Comparison of ENCODE assay signal across 12 mouse cellular contexts in the genomic region with DNA sequence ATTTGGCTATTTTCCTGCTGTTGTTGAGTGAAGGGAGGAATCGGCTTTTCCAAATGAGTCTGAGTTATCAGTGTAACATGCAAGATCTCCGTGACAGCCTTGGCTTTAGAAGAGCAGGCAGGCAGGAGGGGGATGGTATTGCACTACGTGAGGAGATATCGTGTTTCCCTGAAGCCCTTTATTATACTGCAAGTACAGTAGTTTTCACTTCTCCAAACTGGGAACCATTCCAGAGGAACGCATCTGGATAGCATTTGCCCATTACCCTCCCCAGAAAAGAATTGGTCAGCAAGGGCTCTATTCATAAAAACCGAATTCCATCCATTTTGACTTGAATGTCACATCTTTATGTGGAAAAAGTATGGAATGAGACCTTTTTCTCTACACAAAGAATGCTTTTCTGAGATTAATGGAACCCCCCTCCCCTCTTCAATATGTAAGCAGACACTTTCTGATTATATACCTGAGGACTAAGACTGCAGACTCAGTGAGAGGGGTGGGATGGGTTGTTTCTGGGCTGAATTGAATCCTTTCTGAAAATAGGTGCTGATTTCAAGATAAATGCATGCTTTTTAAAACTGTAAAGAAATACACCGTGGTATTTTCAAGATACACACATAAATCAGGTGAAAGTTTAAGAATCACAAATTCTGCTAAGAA.
DNase-seq lines count a peak whose midpoint lies in the region; ATAC-seq and TF ChIP-seq lines count a peak whose summit lies in the region.
"Had no signal": no experiment of that assay in that cellular context is flagged by ENCODE, and none has a peak within 500 bp of the region (broad histone marks: within the 10 kb centered on the region; RNA-seq: fewer than 3 reads in every experiment).

No protein-coding gene starts in this region.

- WGBS in heart, postnatal 0 days = 39% methylated on average over 7 of the region's 7 CpGs
- WGBS in midbrain, postnatal 0 days = 66% methylated on average over 7 of the region's 7 CpGs
- WGBS in midbrain, embryonic 13.5 days = 78% methylated on average over 7 of the region's 7 CpGs
- 20% methylated on average over 7 of the region's 7 CpGs for WGBS in embryonic facial prominence, embryonic 14.5 days
- WGBS in stomach, embryonic 15.5 days = 38% methylated on average over 7 of the region's 7 CpGs

- no peaks in the 10 kb centered on the region for H3K9me3 ChIP-seq in heart, postnatal 0 days (replicated peaks; ENCODE audit: control insufficient read depth, low read length)
- no peaks in the 10 kb centered on the region for H3K9me3 ChIP-seq in midbrain, postnatal 0 days (ENCODE audit: low read length)
- no peaks in the 10 kb centered on the region for H3K9me3 ChIP-seq in midbrain, embryonic 13.5 days
- H3K9me3 ChIP-seq in embryonic facial prominence, embryonic 14.5 days (ENCODE audit: control insufficient read depth, low read length) = no peaks in the 10 kb centered on the region
- H3K9me3 ChIP-seq in stomach, embryonic 15.5 days = no peaks in the 10 kb centered on the region

- H3K27ac ChIP-seq in heart, postnatal 0 days (ENCODE audit: low read depth) = no peak overlapping the region
- no peak overlapping the region for H3K27ac ChIP-seq in midbrain, postnatal 0 days (ENCODE audit: low read depth, low read length)
- no peak overlapping the region for H3K27ac ChIP-seq in midbrain, embryonic 13.5 days
- H3K27ac ChIP-seq in embryonic facial prominence, embryonic 14.5 days (replicated peaks; ENCODE audit: low read depth, low read length) = peak overlapping the region; percentile 66
- no peak overlapping the region; the same call in 1 of the 2 replicates for H3K27ac ChIP-seq in stomach, embryonic 15.5 days
- H3K27ac ChIP-seq: left cerebral cortex, adult 2 months had no signal

- H3K27me3 ChIP-seq in heart, postnatal 0 days (ENCODE audit: control insufficient read depth, insufficient read depth, low read length) = no peaks in the 10 kb centered on the region
- no peaks in the 10 kb centered on the region for H3K27me3 ChIP-seq in midbrain, postnatal 0 days (ENCODE audit: insufficient read depth, low read length)
- H3K27me3 ChIP-seq in midbrain, embryonic 13.5 days = no peaks in the 10 kb centered on the region
- no peaks in the 10 kb centered on the region for H3K27me3 ChIP-seq in embryonic facial prominence, embryonic 14.5 days (replicated peaks; ENCODE audit: control insufficient read depth, insufficient read depth, low read length)
- no peaks in the 10 kb centered on the region for H3K27me3 ChIP-seq in stomach, embryonic 15.5 days (replicated peaks)

- TF ChIP-seq CTCF in heart, postnatal 0 days (IDR thresholded peaks at IDR 0.05; ENCODE audit: low read depth) = no peak
- TF ChIP-seq CTCF in midbrain, postnatal 0 days (IDR thresholded peaks at IDR 0.05) = no peak

- no peaks in the 10 kb centered on the region for H3K36me3 ChIP-seq in heart, postnatal 0 days (replicated peaks; ENCODE audit: control insufficient read depth, insufficient read depth, low read length)
- H3K36me3 ChIP-seq in midbrain, postnatal 0 days (ENCODE audit: insufficient read depth, low read length) = no peaks in the 10 kb centered on the region
- no peaks in the 10 kb centered on the region for H3K36me3 ChIP-seq in midbrain, embryonic 13.5 days
- no peaks in the 10 kb centered on the region for H3K36me3 ChIP-seq in embryonic facial prominence, embryonic 14.5 days (ENCODE audit: control insufficient read depth, insufficient read depth, low read length)
- no peaks in the 10 kb centered on the region for H3K36me3 ChIP-seq in stomach, embryonic 15.5 days

- ATAC-seq in heart, postnatal 0 days (ENCODE audit: insufficient read depth, low read depth) = no peak
- no peak for ATAC-seq in midbrain, postnatal 0 days (ENCODE audit: low FRiP score)
- no peak for ATAC-seq in midbrain, embryonic 13.5 days
- ATAC-seq in embryonic facial prominence, embryonic 14.5 days (ENCODE audit: low read depth) = peak; percentile 96
- ATAC-seq in stomach, embryonic 15.5 days (ENCODE audit: insufficient read depth, low FRiP score, low read depth) = peak; percentile 72

- TF ChIP-seq EP300 in heart, postnatal 0 days (IDR thresholded peaks at IDR 0.05; ENCODE audit: low read depth) = no peak

- H3K4me3 ChIP-seq in heart, postnatal 0 days (ENCODE audit: low read depth, low read length) = no peak overlapping the region
- H3K4me3 ChIP-seq in midbrain, postnatal 0 days (ENCODE audit: low read depth, low read length) = no peak overlapping the region
- H3K4me3 ChIP-seq in midbrain, embryonic 13.5 days (replicated peaks) = no peak overlapping the region
- H3K4me3 ChIP-seq in embryonic facial prominence, embryonic 14.5 days (ENCODE audit: low read depth, low read length) = no peak overlapping the region
- H3K4me3 ChIP-seq in stomach, embryonic 15.5 days (replicated peaks) = no peak overlapping the region
- H3K4me3 ChIP-seq: left cerebral cortex, adult 2 months had no signal

- no peaks in the 10 kb centered on the region for H3K4me1 ChIP-seq in heart, postnatal 0 days (ENCODE audit: control insufficient read depth, insufficient read depth)
- no peaks in the 10 kb centered on the region for H3K4me1 ChIP-seq in midbrain, postnatal 0 days (ENCODE audit: insufficient read depth, low read length)
- H3K4me1 ChIP-seq in midbrain, embryonic 13.5 days (replicated peaks) = no peaks in the 10 kb centered on the region
- peaks cover 6% of the 10 kb centered on the region for H3K4me1 ChIP-seq in embryonic facial prominence, embryonic 14.5 days (ENCODE audit: control insufficient read depth, insufficient read depth, low read length)
- 0 out of 2 replicates have a peak, but pooled peaks cover 6% of the 10 kb centered on the region for H3K4me1 ChIP-seq in stomach, embryonic 15.5 days

- peak overlapping the region; percentile 34; the same call in 1 of the 2 replicates for H3K4me2 ChIP-seq in heart, postnatal 0 days (ENCODE audit: low read depth, low read length)
- H3K4me2 ChIP-seq in midbrain, postnatal 0 days (ENCODE audit: low read depth, low read length, poor library complexity, severe bottlenecking) = no peak overlapping the region
- H3K4me2 ChIP-seq in midbrain, embryonic 13.5 days (replicated peaks) = no peak overlapping the region
- H3K4me2 ChIP-seq in embryonic facial prominence, embryonic 14.5 days (ENCODE audit: low read depth, low read length) = peak overlapping the region; percentile 35
- peak overlapping the region; percentile 27; the same call in 1 of the 2 replicates for H3K4me2 ChIP-seq in stomach, embryonic 15.5 days

- DNase-seq in heart, postnatal 0 days (ENCODE audit: low spot score) = no peak
- DNase-seq in heart, postnatal 4 days = no peak
- DNase-seq in midbrain, postnatal 0 days (ENCODE audit: low spot score) = peak; percentile 19
- peak; percentile 96 for DNase-seq in embryonic facial prominence, embryonic 14.5 days (ENCODE audit: low spot score)
- DNase-seq in ovary, postnatal 36 days (ENCODE audit: low spot score) = no peak
- DNase-seq in testis, postnatal 10 days (ENCODE audit: low spot score) = no peak
- DNase-seq: heart, adult 18-20 months; lung, postnatal 36 days; right cerebral cortex, postnatal 4 days had no signal

- H3K9ac ChIP-seq in heart, postnatal 0 days (replicated peaks; ENCODE audit: low read depth, low read length) = no peak overlapping the region
- H3K9ac ChIP-seq in midbrain, postnatal 0 days (replicated peaks; ENCODE audit: low read length, poor library complexity, severe bottlenecking) = no peak overlapping the region
- H3K9ac ChIP-seq in midbrain, embryonic 13.5 days (replicated peaks) = no peak overlapping the region
- no peak overlapping the region for H3K9ac ChIP-seq in embryonic facial prominence, embryonic 14.5 days (ENCODE audit: low read depth, low read length)
- H3K9ac ChIP-seq in stomach, embryonic 15.5 days = no peak overlapping the region

Comparison
In these comparisons a context has a peak if more than half of its experiments do, and no peak if none do; other contexts are left out.
1. ATAC-seq: peak in embryonic facial prominence, embryonic 14.5 days (single experiment) and stomach, embryonic 15.5 days (single experiment); none in heart, postnatal 0 days (single experiment), midbrain, postnatal 0 days (single experiment) and midbrain, embryonic 13.5 days (single experiment).
2. DNase-seq: peak in midbrain, postnatal 0 days (single experiment) and embryonic facial prominence, embryonic 14.5 days (single experiment); none in heart, postnatal 0 days (single experiment), heart, postnatal 4 days (single experiment), ovary, postnatal 36 days (single experiment) and testis, postnatal 10 days (single experiment).
3. H3K4me2 ChIP-seq: peak in heart, postnatal 0 days (single experiment), embryonic facial prominence, embryonic 14.5 days (single experiment) and stomach, embryonic 15.5 days (single experiment); none in midbrain, postnatal 0 days (single experiment) and midbrain, embryonic 13.5 days (single experiment).